Mouse (Mus musculus): ENCODE results near the gene Jmjd7. TPM values are rescaled to one million over a fixed set of nuclear protein-coding genes. Genes with fewer than 3 reads are reported as not detected.

Gene Jmjd7
- polyA plus RNA-seq, 1 experiment from 2014 or later, result 19.5 TPM

DNA sequence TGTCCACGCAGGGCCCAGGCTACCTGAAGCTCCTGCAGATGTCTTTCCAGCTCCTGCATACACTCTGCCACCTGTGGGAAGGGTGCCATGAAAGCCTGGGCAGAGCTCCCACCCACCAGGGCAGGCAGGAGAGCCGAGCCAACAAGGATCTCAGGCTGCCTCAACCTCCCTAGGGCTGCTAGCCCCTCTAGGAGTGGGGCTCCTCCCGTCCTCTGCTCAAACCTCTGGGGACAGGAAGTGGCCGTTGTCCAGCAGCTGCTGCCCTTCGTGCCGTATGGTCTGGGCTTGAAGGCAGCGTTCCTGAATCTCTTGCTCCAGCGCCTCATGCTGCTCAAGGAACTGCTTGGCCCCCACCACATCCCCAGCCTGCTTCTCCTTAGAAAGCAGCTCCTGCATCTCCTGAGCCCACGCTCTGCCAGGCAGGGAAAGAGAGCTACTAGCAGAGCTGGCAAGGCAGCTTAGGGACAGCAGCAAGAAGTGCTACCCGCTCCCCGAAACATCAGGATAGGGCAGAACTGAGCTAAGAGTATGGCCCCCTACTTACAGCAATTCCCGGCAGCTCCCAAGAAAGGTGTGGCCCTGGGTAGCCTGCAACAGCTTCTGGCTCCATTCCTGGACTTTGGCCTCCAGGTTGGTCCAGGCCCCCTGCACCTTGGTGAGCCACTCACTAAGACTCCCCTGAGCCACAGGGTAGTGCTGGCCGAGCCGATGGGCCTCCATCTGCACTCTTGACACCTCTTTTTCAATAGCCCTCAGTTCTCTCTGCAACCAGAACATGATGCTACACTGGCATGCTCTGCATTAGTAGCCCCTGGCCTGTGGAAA is 19.4 kb downstream of the Jmjd7 start:
- no peak for ATAC-seq (ENCODE audit: low FRiP score, low read depth)

DNA sequence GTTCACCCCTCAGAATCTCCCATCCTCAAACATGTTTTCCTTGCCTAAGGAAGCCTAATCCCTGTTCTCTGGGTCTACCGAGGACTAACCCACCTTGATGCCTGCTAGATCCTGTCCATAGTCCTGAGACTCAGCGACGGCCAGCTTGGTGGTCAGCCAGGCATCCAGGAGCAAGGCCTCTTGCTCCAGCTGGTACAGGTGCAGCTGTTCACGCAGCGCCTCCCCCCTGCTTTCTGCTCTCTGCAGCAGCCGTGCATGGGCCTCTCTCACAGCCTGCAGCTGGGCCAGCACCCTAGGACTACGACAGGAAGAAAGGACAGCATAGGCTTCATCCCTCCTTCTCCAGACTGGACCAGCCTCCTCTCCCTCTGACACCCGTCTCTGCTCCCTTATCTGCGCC is 20.9 kb downstream of the Jmjd7 start:
- H3K9me3 ChIP-seq, result no peaks in the 10 kb centered on the region
- no peaks in the 10 kb centered on the region for H3K36me3 ChIP-seq
- H3K4me2 ChIP-seq, result no peak overlapping the region
- H3K4me1 ChIP-seq (replicated peaks), result no peaks in the 10 kb centered on the region
- no peaks in the 10 kb centered on the region for H3K27me3 ChIP-seq
- no peak for ATAC-seq (ENCODE audit: low FRiP score, low read depth)
- H3K4me3 ChIP-seq, result no peak overlapping the region
- H3K27ac ChIP-seq (replicated peaks), result no peak overlapping the region
- H3K9ac ChIP-seq, result no peak overlapping the region
- WGBS, result 79% methylated on average over 9 of the region's 9 CpGs

More for the DNA sequence above, 19.4 kb downstream of the Jmjd7 start:
- Histone ChIP-seq H3K4me1 (replicated peaks) (no peaks in the 10 kb centered on the region), H3K36me3 (peaks cover 2% of the 10 kb centered on the region; the same call in 1 of the 2 replicates), H3K27ac (replicated peaks) (no peak overlapping the region), H3K9me3 (no peaks in the 10 kb centered on the region), H3K9ac (no peak overlapping the region), H3K4me3 (no peak overlapping the region), H3K4me2 (no peak overlapping the region), H3K27me3 (no peaks in the 10 kb centered on the region)
- 63% methylated on average over 14 of the region's 14 CpGs for WGBS

DNA sequence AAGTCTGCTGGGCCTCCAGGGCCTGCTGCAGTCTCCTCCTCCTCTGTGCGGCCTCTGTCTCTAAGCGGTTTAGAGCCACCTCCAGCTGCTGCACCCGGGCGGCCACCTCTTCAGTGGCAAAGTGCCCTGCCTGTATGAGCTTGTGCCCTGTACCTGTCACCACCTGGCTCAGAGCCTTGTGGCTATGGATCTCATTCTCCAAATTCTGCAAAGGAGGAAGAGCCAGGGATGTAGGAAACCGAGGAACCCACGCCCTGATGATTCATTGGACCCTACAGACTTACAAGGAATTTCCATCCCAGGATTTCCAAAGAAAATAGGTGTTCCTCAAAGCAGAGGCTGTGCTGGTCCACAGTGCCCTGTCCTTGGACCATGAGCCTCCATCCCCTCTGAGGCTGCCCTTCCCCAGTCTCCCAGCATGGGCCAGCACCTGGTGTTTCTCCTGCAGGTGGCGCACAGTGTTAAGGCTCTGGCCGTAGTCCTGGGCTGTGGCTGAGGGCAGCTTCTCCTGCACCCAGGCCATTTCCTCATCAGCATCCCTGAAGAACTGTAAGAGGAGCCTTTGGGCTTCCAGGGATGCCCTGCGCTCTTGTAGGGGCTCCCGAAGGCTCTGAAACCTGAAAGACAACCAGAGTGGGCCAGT is 22.5 kb downstream of the Jmjd7 start:
- no peak overlapping the region for H3K27ac ChIP-seq (replicated peaks)
- no peak for ATAC-seq (ENCODE audit: low FRiP score, low read depth)
- H3K36me3 ChIP-seq, result no peaks in the 10 kb centered on the region
- H3K4me1 ChIP-seq (replicated peaks), result no peaks in the 10 kb centered on the region
- no peaks in the 10 kb centered on the region for H3K27me3 ChIP-seq
- H3K4me2 ChIP-seq, result no peak overlapping the region
- H3K4me3 ChIP-seq, result no peak overlapping the region
- H3K9me3 ChIP-seq, result no peaks in the 10 kb centered on the region
- H3K9ac ChIP-seq, result no peak overlapping the region
- 64% methylated on average over 10 of the region's 10 CpGs for WGBS

DNA sequence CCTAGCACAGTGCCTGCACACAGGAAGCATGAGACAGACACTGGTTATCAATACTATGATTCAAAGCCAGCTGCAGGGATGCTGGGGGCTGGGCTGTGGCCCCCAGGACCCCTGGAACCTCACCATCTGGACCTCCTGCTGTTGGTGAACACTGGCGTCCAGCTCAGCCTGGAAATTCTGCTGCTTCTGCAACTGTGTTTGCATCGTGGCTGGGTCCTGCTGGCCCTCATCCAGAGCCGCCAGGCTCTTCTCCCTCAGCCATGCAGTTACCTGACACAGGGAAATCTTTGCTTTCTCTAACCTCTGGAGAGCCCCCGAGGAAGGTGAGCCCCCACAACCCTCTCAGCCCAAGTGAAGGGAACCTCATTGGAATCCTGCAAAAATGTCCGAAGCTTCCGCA is 24.1 kb downstream of the Jmjd7 start:
- WGBS, result 57% methylated on average over 6 of the region's 6 CpGs
- ATAC-seq (ENCODE audit: low FRiP score, low read depth), result no peak
- Histone ChIP-seq H3K4me1 (replicated peaks) (no peaks in the 10 kb centered on the region), H3K9ac (no peak overlapping the region), H3K36me3 (no peaks in the 10 kb centered on the region), H3K27ac (replicated peaks) (no peak overlapping the region), H3K4me3 (no peak overlapping the region), H3K4me2 (no peak overlapping the region), H3K9me3 (no peaks in the 10 kb centered on the region), H3K27me3 (no peaks in the 10 kb centered on the region)

DNA sequence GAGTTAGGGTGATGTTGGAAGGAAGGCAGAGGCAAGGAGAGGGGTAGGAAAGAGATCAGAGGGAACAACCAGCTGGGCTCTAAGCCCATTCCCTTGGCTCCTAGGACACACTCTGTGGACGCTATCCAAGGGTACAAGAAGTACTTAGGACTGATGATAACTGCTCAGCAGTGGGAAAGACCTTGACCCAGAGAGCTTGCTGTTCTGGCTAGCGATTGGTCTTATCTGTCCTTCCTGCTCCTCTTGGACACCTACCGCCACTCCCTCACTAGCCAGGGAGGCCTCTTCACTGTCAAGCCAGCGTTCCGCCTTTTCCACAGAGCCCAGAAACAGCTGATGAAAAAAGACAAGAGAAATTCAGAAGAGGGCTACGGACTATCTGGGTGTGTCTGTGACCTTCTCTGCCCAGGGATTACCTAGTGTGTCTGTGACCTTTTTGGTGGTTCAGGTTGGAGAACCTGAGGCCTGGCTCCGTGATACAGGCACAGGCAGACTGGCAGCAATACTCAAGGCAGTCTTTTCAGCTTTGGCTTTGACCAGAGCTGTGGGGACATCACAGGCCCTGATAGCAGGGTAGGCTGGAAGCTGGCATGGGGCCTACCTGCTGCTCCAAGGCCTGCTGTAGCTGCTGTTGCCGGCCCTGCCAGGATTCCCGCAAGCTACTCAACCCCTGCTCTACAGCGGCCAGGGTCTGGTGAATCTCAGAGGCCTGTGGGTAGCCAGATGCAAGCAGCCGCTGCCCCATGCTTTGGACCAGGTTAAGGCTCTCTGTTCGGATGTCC is 27.7 kb downstream of the Jmjd7 start:
- H3K4me2 ChIP-seq, result no peak overlapping the region
- no peak for ATAC-seq (ENCODE audit: low FRiP score, low read depth)
- H3K9me3 ChIP-seq, result no peaks in the 10 kb centered on the region
- H3K27ac ChIP-seq (replicated peaks), result no peak overlapping the region
- 88% methylated on average over 12 of the region's 12 CpGs for WGBS
- no peaks in the 10 kb centered on the region for H3K27me3 ChIP-seq
- H3K36me3 ChIP-seq, result no peaks in the 10 kb centered on the region
- no peak overlapping the region for H3K9ac ChIP-seq
- H3K4me3 ChIP-seq, result no peak overlapping the region
- H3K4me1 ChIP-seq (replicated peaks), result no peaks in the 10 kb centered on the region

DNA sequence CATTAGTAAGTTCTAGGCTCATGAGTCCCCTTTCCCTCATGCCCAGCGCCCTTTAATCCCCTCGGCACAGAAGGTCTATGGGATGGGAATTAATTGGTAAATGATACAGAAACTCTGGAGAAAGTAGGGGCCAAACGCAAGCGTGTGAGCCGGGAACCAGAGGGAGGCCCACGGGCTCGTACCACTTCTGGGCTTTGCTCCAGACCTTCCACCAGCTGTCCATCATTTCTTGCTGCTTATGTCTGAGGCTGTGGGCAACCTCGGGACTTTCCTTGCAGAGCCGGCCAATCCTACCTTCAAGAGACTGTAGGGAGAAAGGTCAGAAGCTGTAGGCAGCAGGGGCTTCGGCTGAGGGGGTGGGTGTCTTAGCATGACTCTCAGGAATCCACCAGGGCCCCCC is 28.6 kb downstream of the Jmjd7 start:
- ATAC-seq (ENCODE audit: low FRiP score, low read depth), result no peak
- H3K4me2 ChIP-seq, result no peak overlapping the region
- H3K9me3 ChIP-seq, result no peaks in the 10 kb centered on the region
- no peaks in the 10 kb centered on the region for H3K4me1 ChIP-seq (replicated peaks)
- H3K27ac ChIP-seq (replicated peaks), result no peak overlapping the region
- H3K4me3 ChIP-seq, result no peak overlapping the region
- no peak overlapping the region for H3K9ac ChIP-seq
- WGBS, result 82% methylated on average over 10 of the region's 10 CpGs
- no peaks in the 10 kb centered on the region for H3K27me3 ChIP-seq
- H3K36me3 ChIP-seq, result no peaks in the 10 kb centered on the region

DNA sequence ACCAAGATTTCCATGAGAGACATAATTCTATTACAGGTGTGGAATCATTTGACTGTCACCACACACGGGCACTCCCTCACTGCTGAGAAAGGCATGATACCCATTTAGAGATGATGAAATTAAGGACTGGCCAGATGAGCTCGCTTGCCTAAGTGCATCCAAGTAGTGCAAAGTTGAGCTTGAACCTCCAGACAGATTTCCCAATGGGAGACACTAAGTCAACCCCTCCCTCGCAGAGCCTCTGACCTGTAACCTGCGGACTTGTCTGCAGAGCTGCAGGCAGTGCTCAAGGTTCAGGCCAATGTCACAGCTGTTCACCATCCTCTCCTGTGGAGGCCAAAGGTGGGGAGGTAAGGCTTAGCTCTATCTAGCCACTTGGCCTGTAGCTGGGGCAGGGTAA is 31.5 kb downstream of the Jmjd7 start:
- no peaks in the 10 kb centered on the region for H3K27me3 ChIP-seq
- H3K36me3 ChIP-seq, result no peaks in the 10 kb centered on the region
- H3K4me3 ChIP-seq, result no peak overlapping the region
- H3K9me3 ChIP-seq, result no peaks in the 10 kb centered on the region
- no peak overlapping the region for H3K9ac ChIP-seq
- 91% methylated on average over 4 of the region's 4 CpGs for WGBS
- no peak overlapping the region for H3K4me2 ChIP-seq
- H3K4me1 ChIP-seq (replicated peaks), result no peaks in the 10 kb centered on the region
- no peak overlapping the region for H3K27ac ChIP-seq (replicated peaks)
- ATAC-seq (ENCODE audit: low FRiP score, low read depth), result no peak

DNA sequence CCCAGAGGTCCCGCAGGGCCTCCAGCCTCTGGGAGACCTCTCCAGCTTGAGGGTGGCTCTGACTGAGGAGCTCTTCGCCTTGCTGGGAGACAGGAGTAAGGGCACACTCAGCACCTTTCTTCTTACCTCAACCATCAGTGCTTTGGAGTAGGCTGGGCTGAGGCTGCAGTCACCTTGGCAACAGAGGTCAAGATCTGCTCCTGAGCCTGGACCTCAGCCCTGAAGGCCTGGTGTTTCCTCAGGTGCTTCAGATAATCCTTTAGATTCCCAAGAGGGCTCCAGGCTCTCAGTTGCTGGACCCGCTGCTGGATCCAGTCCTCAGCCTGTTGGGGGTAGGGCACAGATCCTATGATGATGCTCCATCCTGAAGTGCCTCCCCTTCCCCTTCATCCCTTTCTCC is 32.2 kb downstream of the Jmjd7 start:
- no peaks in the 10 kb centered on the region for H3K27me3 ChIP-seq
- H3K27ac ChIP-seq (replicated peaks), result no peak overlapping the region
- H3K9ac ChIP-seq, result no peak overlapping the region
- H3K4me1 ChIP-seq (replicated peaks), result no peaks in the 10 kb centered on the region
- no peak for ATAC-seq (ENCODE audit: low FRiP score, low read depth)
- WGBS, result 94% methylated on average over 3 of the region's 3 CpGs
- H3K9me3 ChIP-seq, result no peaks in the 10 kb centered on the region
- H3K36me3 ChIP-seq, result no peaks in the 10 kb centered on the region
- no peak overlapping the region for H3K4me3 ChIP-seq
- no peak overlapping the region for H3K4me2 ChIP-seq

DNA sequence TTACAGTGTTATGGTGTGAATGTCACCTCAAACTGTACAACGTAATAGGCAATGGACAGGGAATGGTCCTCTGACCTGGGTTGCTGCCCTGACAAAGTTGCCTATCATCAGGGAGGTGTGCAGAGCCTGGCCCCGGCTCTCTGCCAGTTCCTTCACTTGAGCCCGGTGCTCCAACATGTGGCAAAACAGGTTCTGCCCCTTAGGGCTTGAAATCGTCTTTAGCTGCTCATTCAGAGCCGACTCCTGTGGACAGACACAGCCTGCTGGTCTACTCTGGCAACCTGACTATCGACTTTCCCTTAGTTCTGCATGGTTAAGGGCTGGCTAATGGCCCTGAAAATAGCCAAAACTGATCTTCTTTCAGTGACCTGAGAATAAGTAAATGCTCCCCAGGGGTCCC is 32.9 kb downstream of the Jmjd7 start:
- H3K27me3 ChIP-seq, result no peaks in the 10 kb centered on the region
- H3K36me3 ChIP-seq, result no peaks in the 10 kb centered on the region
- no peaks in the 10 kb centered on the region for H3K4me1 ChIP-seq (replicated peaks)
- no peak overlapping the region for H3K9ac ChIP-seq
- ATAC-seq (ENCODE audit: low FRiP score, low read depth), result no peak
- H3K9me3 ChIP-seq, result no peaks in the 10 kb centered on the region
- 69% methylated on average over 6 of the region's 6 CpGs for WGBS
- no peak overlapping the region for H3K27ac ChIP-seq (replicated peaks)
- H3K4me3 ChIP-seq, result no peak overlapping the region
- no peak overlapping the region for H3K4me2 ChIP-seq

DNA sequence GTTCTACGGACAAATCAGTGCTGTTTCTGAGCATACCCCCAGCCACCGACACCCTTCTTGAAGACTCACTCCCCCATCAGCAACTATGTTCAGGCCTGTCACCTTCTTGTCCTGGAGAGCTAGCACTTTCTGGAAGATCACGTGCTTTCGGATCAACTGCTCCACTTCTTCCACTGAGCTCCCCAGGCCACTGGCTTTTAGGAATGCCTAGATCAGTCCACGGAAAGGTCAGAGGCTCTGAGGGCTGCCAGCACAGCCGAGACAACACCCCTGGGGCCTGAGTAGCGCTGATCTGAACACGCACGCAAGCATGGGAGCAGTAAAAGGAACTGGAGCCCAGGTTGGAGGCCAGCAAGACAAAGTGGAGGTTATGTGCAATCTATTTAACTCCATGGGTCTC is 33.4 kb downstream of the Jmjd7 start:
- WGBS, result 73% methylated on average over 9 of the region's 9 CpGs
- Histone ChIP-seq H3K36me3 (no peaks in the 10 kb centered on the region), H3K4me1 (replicated peaks) (no peaks in the 10 kb centered on the region), H3K9me3 (no peaks in the 10 kb centered on the region), H3K27ac (replicated peaks) (no peak overlapping the region), H3K4me2 (no peak overlapping the region), H3K27me3 (no peaks in the 10 kb centered on the region), H3K4me3 (no peak overlapping the region), H3K9ac (no peak overlapping the region)
- ATAC-seq (ENCODE audit: low FRiP score, low read depth), result no peak

DNA sequence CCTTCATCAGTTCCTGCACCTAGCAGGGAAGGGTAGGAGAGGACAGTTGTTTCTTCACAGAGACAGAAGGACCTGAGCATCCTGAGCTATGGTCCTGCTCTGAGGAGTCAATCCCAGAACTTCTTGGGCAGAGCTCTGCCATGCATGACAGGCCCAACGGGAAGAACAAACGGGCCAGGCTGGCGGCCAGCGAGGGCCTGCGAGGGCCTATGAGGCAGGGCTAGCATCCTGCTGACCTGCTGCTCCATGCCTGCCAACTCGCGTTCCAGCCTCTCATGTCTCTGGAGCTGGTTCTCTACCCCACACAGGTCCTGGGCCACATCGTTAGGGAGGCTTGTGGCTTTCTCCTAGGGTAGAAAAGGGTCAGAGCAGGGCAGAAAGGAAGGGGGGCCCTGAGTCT is 35.0 kb downstream of the Jmjd7 start:
- ATAC-seq (ENCODE audit: low FRiP score, low read depth), result no peak
- H3K9me3 ChIP-seq, result no peaks in the 10 kb centered on the region
- no peak overlapping the region for H3K27ac ChIP-seq (replicated peaks)
- no peak overlapping the region for H3K9ac ChIP-seq
- H3K27me3 ChIP-seq, result no peaks in the 10 kb centered on the region
- no peak overlapping the region for H3K4me2 ChIP-seq
- H3K36me3 ChIP-seq, result no peaks in the 10 kb centered on the region
- H3K4me3 ChIP-seq, result no peak overlapping the region
- no peaks in the 10 kb centered on the region for H3K4me1 ChIP-seq (replicated peaks)
- WGBS, result 82% methylated on average over 8 of the region's 8 CpGs

DNA sequence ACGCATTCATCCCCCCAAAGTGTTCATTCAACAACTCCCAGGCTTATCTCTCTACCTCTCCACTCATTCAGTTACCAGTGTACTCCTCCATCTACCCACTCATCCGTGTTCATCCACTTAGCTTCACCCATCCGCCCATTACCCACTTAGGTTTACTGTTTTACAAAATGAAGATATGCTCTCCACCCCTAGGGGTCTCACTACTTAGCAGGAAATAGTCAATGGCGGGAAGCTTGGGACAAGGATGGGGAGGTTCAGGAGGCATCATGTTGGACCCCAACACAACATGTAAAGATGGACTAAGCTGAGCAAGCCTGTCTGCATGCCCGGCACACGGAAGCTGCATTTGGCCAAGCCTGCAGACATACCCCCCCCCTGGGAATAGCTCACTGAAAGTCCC is 37.4 kb downstream of the Jmjd7 start:
- no peak overlapping the region for H3K4me2 ChIP-seq
- H3K27ac ChIP-seq (replicated peaks), result no peak overlapping the region
- H3K9ac ChIP-seq, result no peak overlapping the region
- no peaks in the 10 kb centered on the region for H3K36me3 ChIP-seq
- H3K9me3 ChIP-seq, result no peaks in the 10 kb centered on the region
- H3K27me3 ChIP-seq, result no peaks in the 10 kb centered on the region; the same call in 1 of the 2 replicates
- no peak overlapping the region for H3K4me3 ChIP-seq
- no peak for ATAC-seq (ENCODE audit: low FRiP score, low read depth)
- 0 out of 2 replicates have a peak, but pooled peaks cover 7% of the 10 kb centered on the region for H3K4me1 ChIP-seq (replicated peaks)
- 87% methylated on average over 6 of the region's 6 CpGs for WGBS
